Mouse (Mus musculus): ENCODE results near the gene Tlr9.

The Tlr9 gene

DNA sequence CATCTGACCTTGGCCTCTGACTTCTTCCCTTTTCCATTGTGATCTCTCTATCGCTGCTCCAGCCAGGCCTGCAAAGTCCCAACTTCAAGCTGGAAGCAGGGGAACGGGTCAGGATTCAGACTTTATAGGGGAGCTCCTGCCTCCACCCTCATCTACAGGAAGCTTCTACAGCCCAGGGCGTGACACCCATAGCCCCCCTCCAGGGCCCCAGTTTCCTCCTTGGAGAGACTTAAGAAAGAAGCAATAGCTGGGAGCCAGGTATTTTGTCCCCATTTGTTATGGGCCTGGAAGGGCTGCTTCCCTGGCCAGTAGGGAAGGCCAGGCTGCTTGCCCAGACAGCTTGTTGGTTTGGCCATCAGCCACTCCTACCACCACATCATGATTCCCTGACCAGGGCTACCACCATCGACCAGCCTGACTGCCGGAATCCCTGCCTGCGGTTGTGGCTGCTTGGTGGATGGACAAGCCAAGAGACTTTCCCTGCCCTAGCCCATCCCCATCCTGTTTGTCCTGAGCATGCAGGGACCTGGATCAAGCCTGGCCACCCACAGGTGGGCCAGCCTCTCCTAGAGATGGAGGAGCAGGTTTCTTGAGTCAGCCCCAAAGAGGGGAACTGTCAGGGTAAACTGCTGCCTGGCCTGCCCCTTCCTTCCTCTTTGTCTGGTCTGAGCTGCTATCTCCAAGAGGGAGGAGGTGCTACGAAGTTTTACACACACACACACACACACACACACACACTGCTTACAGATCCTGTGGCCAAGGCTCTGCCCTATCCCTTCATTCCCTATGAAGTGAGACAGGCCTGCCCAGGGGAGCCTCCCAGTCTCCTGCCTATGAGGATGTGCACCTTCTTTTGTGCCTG lies 18.2 kb upstream of the Tlr9 start:
- DNase-seq (ENCODE audit: low spot score in 2 of 2), result peak; percentile 61 to 66

DNA sequence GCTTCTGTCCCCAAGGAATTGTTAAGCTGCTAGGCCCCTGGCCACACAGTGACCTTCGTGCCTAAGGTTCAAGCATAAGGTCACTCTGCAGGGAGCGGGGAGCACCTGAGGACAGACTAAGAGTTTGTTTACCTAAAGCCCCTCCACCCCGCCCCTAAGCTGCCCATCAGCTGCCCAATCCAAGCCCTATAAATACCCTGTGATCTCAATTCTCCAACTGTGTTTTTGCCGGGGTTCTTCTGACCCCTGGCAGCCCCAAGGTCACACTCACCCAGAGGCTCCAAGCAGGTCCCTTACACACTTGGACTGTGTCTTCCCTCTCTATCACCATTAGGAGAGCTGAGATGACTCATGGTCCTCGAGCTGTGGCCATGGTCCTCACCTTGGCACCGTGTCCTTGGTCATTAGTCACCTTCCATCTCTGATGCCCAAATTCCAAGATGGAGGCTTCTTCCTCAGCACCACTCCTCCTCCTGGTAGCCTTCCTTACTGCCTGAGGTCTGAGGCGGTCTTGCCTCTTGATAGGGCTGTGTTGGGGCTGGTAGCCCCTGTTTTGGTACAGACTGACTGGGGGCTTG lies 16.6 kb upstream of the Tlr9 start:
- DNase-seq (ENCODE audit: low spot score in 2 of 2), result no peak

DNA sequence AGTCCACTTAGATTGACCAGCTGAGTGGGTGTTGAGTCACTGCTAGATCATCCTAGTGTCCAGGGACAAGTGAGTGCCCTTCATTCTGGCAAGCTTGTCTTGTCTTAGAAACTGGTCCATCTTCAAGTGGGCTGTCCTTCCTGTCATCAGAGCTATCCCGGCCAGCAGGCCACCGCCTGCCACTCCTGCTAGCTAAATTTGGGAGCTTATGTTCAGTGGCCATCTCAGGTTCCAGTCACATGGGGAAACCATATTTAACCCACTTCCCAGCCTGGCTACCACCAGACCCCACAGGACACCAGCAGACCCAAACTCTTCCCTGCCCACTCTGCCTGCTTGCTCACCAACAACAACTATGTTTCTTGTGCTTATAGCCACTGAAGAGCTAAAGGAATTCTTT lies 15.9 kb upstream of the Tlr9 start:
- DNase-seq (ENCODE audit: low spot score in 2 of 2), result no peak

- DNase-seq (ENCODE audit: low spot score in 2 of 2), result no peak
Measured at GRCm38 (mm10) chr9:106208181-106208580, 14.2 kb upstream of the Tlr9 start.

- no peak for DNase-seq (ENCODE audit: low spot score in 2 of 2)
Measured at GRCm38 (mm10) chr9:106209954-106210353, 12.4 kb upstream of the Tlr9 start.

GRCm38 (mm10) chr9:106210853-106211609 lies 11.4 kb upstream of the Tlr9 start:
- no peak for DNase-seq (ENCODE audit: low spot score in 2 of 2)

GRCm38 (mm10) chr9:106211680-106212593 lies 10.5 kb upstream of the Tlr9 start:
- peak; percentile 88 to 90 for DNase-seq (ENCODE audit: low spot score in 2 of 2)

GRCm38 (mm10) chr9:106212594-106212981 lies 9.8 kb upstream of the Tlr9 start:
- no peak for DNase-seq (ENCODE audit: low spot score in 2 of 2)

GRCm38 (mm10) chr9:106215341-106216125 lies 6.9 kb upstream of the Tlr9 start:
- no peak for DNase-seq (ENCODE audit: low spot score in 2 of 2)

- no peak for DNase-seq (ENCODE audit: low spot score in 2 of 2)
Measured at GRCm38 (mm10) chr9:106216971-106217370, 5.4 kb upstream of the Tlr9 start.

DNA sequence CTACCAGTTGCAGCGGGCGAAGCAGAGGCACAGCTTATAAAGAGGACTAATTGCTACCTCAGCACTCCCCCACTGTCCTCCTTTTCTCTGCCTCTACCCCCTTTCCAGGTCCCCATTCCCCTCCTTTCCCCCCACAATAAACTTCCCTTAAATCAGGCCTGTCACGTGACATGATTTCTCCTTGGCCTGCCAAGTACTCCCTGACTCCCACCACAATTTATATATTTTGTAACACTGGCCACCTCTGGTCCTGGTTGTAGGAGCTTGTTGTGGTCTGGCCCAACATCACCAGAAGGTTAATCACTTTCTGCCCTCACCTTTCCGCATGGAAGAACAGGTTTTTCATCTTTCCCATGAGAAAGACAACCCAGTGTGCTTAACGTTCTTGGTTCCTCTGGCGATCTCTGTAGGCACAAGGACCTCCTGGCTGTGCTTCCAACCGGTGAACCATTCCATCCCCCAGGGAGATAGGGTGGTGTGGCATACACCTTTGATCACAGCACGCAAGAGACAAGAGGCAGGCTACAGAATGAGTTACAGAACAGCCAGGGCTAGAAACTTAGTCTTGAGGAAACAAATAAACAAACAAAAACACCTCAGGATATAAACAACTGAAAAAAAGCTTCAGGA lies 1.4 kb upstream of the Tlr9 start:
- DNase-seq (ENCODE audit: low spot score in 2 of 2), result no peak

- no peak for DNase-seq (ENCODE audit: low spot score in 2 of 2)
Measured at GRCm38 (mm10) chr9:106222994-106223393, 596 bp downstream of the Tlr9 start.

GRCm38 (mm10) chr9:106225469-106226150 lies 3.2 kb downstream of the Tlr9 start:
- DNase-seq (ENCODE audit: low spot score in 2 of 2), result no peak

GRCm38 (mm10) chr9:106226151-106226682 lies 3.8 kb downstream of the Tlr9 start:
- DNase-seq (ENCODE audit: low spot score in 2 of 2), result peak; percentile 64 to 66

- no peak for DNase-seq (ENCODE audit: low spot score in 2 of 2)
Measured at GRCm38 (mm10) chr9:106227790-106228429, 5.5 kb downstream of the Tlr9 start.

DNA sequence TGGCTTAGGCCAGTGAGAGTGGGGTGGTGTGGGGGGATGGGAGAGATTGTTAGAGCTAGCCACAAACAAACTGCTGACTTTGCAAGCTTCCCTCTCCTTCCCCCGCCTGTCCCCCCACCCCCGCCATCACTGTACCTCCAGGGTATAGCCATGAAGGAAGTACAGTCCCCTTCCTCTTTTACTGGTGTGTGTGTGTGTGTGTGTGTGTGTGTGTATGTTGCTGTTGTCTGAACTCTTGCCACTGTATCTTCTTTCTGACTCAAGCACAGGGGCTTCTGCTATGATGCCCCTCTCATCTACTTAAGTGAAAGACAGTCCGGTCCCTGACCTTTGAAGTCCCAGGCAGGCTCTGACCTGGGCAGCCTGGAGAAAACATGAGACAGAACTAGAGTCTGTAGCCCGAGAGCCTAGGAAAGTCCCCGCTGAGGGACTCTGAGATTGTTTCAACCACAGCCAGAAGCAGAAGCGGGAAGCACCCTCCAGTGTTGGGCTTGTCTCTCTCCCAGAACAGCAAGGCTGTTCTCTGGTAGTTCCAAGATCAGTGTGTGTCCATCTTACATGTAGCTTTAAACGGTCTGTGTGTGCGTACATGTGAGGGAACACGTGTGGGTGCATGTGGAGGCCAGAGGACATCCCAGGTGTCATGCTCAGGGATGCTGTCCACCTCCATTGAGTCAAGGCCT lies 7.8 kb downstream of the Tlr9 start:
- no peak for DNase-seq (ENCODE audit: low spot score in 2 of 2)

- DNase-seq (ENCODE audit: low spot score in 2 of 2), result no peak
Measured at GRCm38 (mm10) chr9:106230734-106231106, 8.3 kb downstream of the Tlr9 start.

GRCm38 (mm10) chr9:106231220-106231619 lies 8.8 kb downstream of the Tlr9 start:
- no peak for DNase-seq (ENCODE audit: low spot score in 2 of 2)

All from right cerebral cortex, postnatal 10 days (tissue).